Comparison of ENCODE assay signal across 8 mouse cellular contexts in the genomic region with DNA sequence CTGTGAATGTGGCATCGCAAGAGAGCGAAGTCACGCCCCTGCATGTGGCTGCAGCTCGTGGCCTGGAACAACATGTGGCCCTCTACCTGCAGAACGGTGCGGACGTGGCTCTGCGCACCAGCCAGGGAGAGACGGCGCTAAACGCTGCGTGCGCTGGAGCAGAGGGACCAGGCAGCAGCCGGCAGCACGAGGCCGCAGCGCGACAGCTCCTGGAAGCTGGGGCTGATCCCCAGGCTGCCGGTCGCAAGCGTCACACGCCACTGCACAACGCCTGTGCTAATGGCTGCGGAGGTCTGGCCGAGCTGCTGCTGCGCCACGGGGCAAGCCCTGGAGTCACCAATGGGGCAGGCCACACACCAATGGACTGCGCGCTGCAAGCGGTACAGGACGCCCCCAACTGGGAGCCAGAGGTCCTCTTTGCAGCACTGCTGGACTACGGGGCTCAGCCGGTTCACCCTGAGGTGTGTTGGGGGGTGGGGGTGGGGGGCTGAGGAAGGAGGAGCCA. TPM values are rescaled to one million over a fixed set of nuclear protein-coding genes. Genes with fewer than 3 reads are reported as not detected.
A peak's percentile ranks its signal among the peaks of the same experiment; 100 is the strongest.
DNase-seq lines count a peak whose midpoint lies in the region; ATAC-seq lines count a peak whose summit lies in the region.

No protein-coding gene starts in this region.

- peak overlapping the region; percentile 44 for H3K4me3 ChIP-seq in heart, embryonic 15.5 days
- peak overlapping the region; percentile 43 for H3K4me3 ChIP-seq in limb, embryonic 12.5 days (replicated peaks)

- peaks cover 8% of the 10 kb centered on the region for H3K4me1 ChIP-seq in heart, embryonic 15.5 days (replicated peaks)
- peaks cover 16% of the 10 kb centered on the region for H3K4me1 ChIP-seq in limb, embryonic 12.5 days (replicated peaks)

- no peak overlapping the region for H3K27ac ChIP-seq in heart, embryonic 15.5 days
- H3K27ac ChIP-seq in limb, embryonic 12.5 days, result peak overlapping the region; percentile 64; the same call in 1 of the 2 replicates

- WGBS in heart, embryonic 15.5 days, result 2% methylated on average over 33 of the region's 33 CpGs
- under 1% methylated on average over 33 of the region's 33 CpGs for WGBS in limb, embryonic 12.5 days

- peaks cover 4% of the 10 kb centered on the region; the same call in 1 of the 2 replicates for H3K27me3 ChIP-seq in heart, embryonic 15.5 days
- peaks cover 11% of the 10 kb centered on the region; the same call in 1 of the 2 replicates for H3K27me3 ChIP-seq in limb, embryonic 12.5 days

- H3K4me2 ChIP-seq in heart, embryonic 15.5 days, result peak overlapping the region; percentile 86
- peak overlapping the region; percentile 83 for H3K4me2 ChIP-seq in limb, embryonic 12.5 days

- H3K36me3 ChIP-seq in heart, embryonic 15.5 days, result no peaks in the 10 kb centered on the region
- H3K36me3 ChIP-seq in limb, embryonic 12.5 days, result no peaks in the 10 kb centered on the region

- no peaks in the 10 kb centered on the region for H3K9me3 ChIP-seq in heart, embryonic 15.5 days (replicated peaks)
- no peaks in the 10 kb centered on the region for H3K9me3 ChIP-seq in limb, embryonic 12.5 days

- peak overlapping the region; percentile 44 for H3K9ac ChIP-seq in heart, embryonic 15.5 days
- peak overlapping the region; percentile 66 for H3K9ac ChIP-seq in limb, embryonic 12.5 days (replicated peaks)

- peak; percentile 53; the same call in 1 of the 2 replicates for ATAC-seq in heart, embryonic 15.5 days (replicated peaks; ENCODE audit: insufficient number of reproducible peaks, insufficient read depth, low FRiP score, low read depth)
- peak; percentile 67; the same call in 1 of the 2 replicates for ATAC-seq in limb, embryonic 12.5 days (ENCODE audit: insufficient number of reproducible peaks, insufficient read depth, low FRiP score, low TSS enrichment, low read depth)

- DNase-seq in adrenal gland, adult (ENCODE audit: inconsistent age in 2 of 2, low spot score in 1 of 2), result peak; percentile 61 to 79
- DNase-seq in adrenal gland, adult 8-10 months, result no peak
- DNase-seq in right cerebral cortex, postnatal 25 days, result peak; percentile 42
- no peak for DNase-seq in right cerebral cortex, postnatal 14 days
- peak; percentile 72 for DNase-seq in neural tube, embryonic 10.5 days (ENCODE audit: extremely low spot score, low spot score)
- DNase-seq in adipocyte (ENCODE audit: low spot score), result no peak

RNA-seq across cellular contexts. Expression of a gene that starts 7.9 kb away (rescaled TPM):
- 1 to 10 TPM in 2 of 4 experiments, under 1 TPM in 2; 0.20 to 1.2 (median 0.78) TPM for total RNA-seq in adrenal gland, adult 8-10 months (2022)
- polyA plus RNA-seq in heart, embryonic 15.5 days (2015; fragmentation: Nextera tagmentation; extraction: Ambion mirVana), result 0.05 and 0.06 TPM in 2 replicates
- 0.16 and 0.19 TPM in 2 replicates for polyA plus RNA-seq in limb, embryonic 12.5 days (2016; fragmentation: Nextera tagmentation; extraction: Ambion mirVana)

RNA-seq across cellular contexts. Expression of a gene that starts 8.3 kb away (rescaled TPM):
- 10 to 100 TPM; 59.6 to 67.4 (median 63.3) TPM for total RNA-seq in adrenal gland, adult 8-10 months (2022)
- 36.4 and 43.1 TPM in 2 replicates for polyA plus RNA-seq in heart, embryonic 15.5 days (2015; fragmentation: Nextera tagmentation; extraction: Ambion mirVana)
- 47.4 and 48.9 TPM in 2 replicates for polyA plus RNA-seq in limb, embryonic 12.5 days (2016; fragmentation: Nextera tagmentation; extraction: Ambion mirVana)

RNA-seq across cellular contexts. Expression of a gene that starts 20.0 kb away (rescaled TPM):
- 10 to 100 TPM; 51.0 to 53.8 (median 52.3) TPM for total RNA-seq in adrenal gland, adult 8-10 months (2022)
- polyA plus RNA-seq in heart, embryonic 15.5 days (2015; fragmentation: Nextera tagmentation; extraction: Ambion mirVana), result 6.8 and 8.9 TPM in 2 replicates
- 22.3 and 22.9 TPM in 2 replicates for polyA plus RNA-seq in limb, embryonic 12.5 days (2016; fragmentation: Nextera tagmentation; extraction: Ambion mirVana)

RNA-seq across cellular contexts. Expression of a gene that starts 27.8 kb away (rescaled TPM):
- under 1 TPM; 0.41 to 0.83 (median 0.56) TPM for total RNA-seq in adrenal gland, adult 8-10 months (2022)
- polyA plus RNA-seq in heart, embryonic 15.5 days (2015; fragmentation: Nextera tagmentation; extraction: Ambion mirVana), result 8.3 and 12.7 TPM in 2 replicates
- polyA plus RNA-seq in limb, embryonic 12.5 days (2016; fragmentation: Nextera tagmentation; extraction: Ambion mirVana), result 21.7 and 23.5 TPM in 2 replicates

RNA-seq across cellular contexts. Expression of a gene that starts 43.1 kb away (rescaled TPM):
- 100 to 1,000 TPM in 1 of 4 experiments, 10 to 100 TPM in 3; 87.3 to 115 (median 94.5) TPM for total RNA-seq in adrenal gland, adult 8-10 months (2022)
- polyA plus RNA-seq in heart, embryonic 15.5 days (2015; fragmentation: Nextera tagmentation; extraction: Ambion mirVana), result 51.0 and 60.2 TPM in 2 replicates
- polyA plus RNA-seq in limb, embryonic 12.5 days (2016; fragmentation: Nextera tagmentation; extraction: Ambion mirVana), result 101 TPM in 2 replicates

Comparison
In these comparisons a context has a peak if more than half of its experiments do, and no peak if none do; other contexts are left out.
1. DNase-seq: peak in adrenal gland, adult (2 of 2), right cerebral cortex, postnatal 25 days (single experiment) and neural tube, embryonic 10.5 days (single experiment); none in adrenal gland, adult 8-10 months (single experiment), right cerebral cortex, postnatal 14 days (single experiment) and adipocyte (single experiment).